Mouse (Mus musculus): ENCODE results near the gene Pde8b.

Gene Pde8b

GRCm38 (mm10) chr13:95030828-95031227 lies 219.3 kb downstream of the Pde8b start:
- in situ Hi-C loops (cut with MboI, MseI) = no loop called here

GRCm38 (mm10) chr13:95020216-95020615 lies 229.9 kb downstream of the Pde8b start:
- in situ Hi-C loops (cut with MboI, MseI) = no loop called here

- in situ Hi-C loops (cut with MboI, MseI) = no loop called here
These were observed 230.8 kb downstream of the Pde8b start for GRCm38 (mm10) chr13:95019345-95019744.

- in situ Hi-C loops (cut with MboI, MseI) = no loop called here
These were observed 232.2 kb downstream of the Pde8b start for GRCm38 (mm10) chr13:95017916-95018315.

GRCm38 (mm10) chr13:95017278-95017677 lies 232.9 kb downstream of the Pde8b start:
- in situ Hi-C loops (cut with MboI, MseI) = no loop called here

- in situ Hi-C loops (cut with MboI, MseI) = no loop called here
These were observed 238.4 kb downstream of the Pde8b start for GRCm38 (mm10) chr13:95011546-95012257.

GRCm38 (mm10) chr13:95009261-95009660 lies 240.9 kb downstream of the Pde8b start:
- in situ Hi-C loops (cut with MboI, MseI) = no loop called here

GRCm38 (mm10) chr13:95007281-95007680 lies 242.9 kb downstream of the Pde8b start:
- in situ Hi-C loops (cut with MboI, MseI) = no loop called here

- in situ Hi-C loops (cut with MboI, MseI) = no loop called here
These were observed 259.6 kb downstream of the Pde8b start for GRCm38 (mm10) chr13:94990516-94990915.

GRCm38 (mm10) chr13:94979081-94979480 lies 271.1 kb downstream of the Pde8b start:
- in situ Hi-C loops (cut with MboI, MseI) = no loop called here

- in situ Hi-C loops (cut with MboI, MseI) = no loop called here
These were observed 273.6 kb downstream of the Pde8b start, which contains the start of gene Wdr41 for GRCm38 (mm10) chr13:94976219-94977186. Gene Wdr41, plus strand, starts transcription at chr13:94976344.

- in situ Hi-C loops (cut with MboI, MseI) = no loop called here
These were observed 274.3 kb downstream of the Pde8b start for GRCm38 (mm10) chr13:94975828-94976218.
